Mouse (Mus musculus) kidney, adult 2 months (tissue): ENCODE results near the gene Ankrd60.

ENCODE experiments used
- CTCF ChIP-seq: fragments of 200-500 bp; conservative IDR thresholded peaks from 2 replicates; pipeline ENCODE4 v1.5.1; 2011; ENCODE audit warnings: low read depth, mild to moderate bottlenecking, control low read depth, low read length, moderate library complexity, mixed read lengths; ENCODE audit not compliant: insufficient read depth, insufficient read length
- POLR2A ChIP-seq: fragments of 200-500 bp; IDR thresholded peaks from one replicate; pipeline ENCODE4 v1.6.1; 2011; ENCODE audit warnings: low read depth, low read length, control low read depth

GRCm38 (mm10) chr2:173577669-173578557, at the start of gene Ankrd60:
- TF ChIP-seq POLR2A, result no peak
- no peak for TF ChIP-seq CTCF
